Mouse (Mus musculus): Measurements from ENCODE around the gene Wdr66. TPM values are rescaled to one million over a fixed set of nuclear protein-coding genes. Genes with fewer than 3 reads are reported as not detected.

Wdr66 gene
- polyA plus RNA-seq, 1 experiment = not detected

DNA sequence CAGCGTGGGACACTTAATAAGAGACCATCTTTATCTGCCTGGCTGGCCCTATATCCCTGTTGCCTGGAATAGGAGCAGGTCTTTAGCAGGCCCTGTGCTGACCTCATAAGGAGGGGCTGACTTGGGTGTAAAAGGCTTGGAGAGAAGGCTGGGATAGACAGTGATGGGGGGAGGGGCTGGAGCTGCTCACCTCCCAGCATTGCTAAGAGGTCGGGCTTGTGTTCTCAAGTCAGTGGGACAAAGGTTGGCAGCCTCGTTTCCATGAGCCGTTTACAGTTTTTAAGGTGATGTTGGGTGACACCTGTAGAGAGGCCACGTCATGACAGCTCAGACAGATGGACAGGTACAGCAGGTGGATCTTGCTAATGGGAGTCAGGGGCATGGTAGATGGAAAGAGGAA, 118.1 kb downstream of the Wdr66 start:
- Histone ChIP-seq H3K36me3 (ENCODE audit: control insufficient read depth, insufficient read depth, low read length, poor library complexity, severe bottlenecking) (peaks cover 10% of the 10 kb centered on the region; the same call in 1 of the 2 replicates), H3K27ac (ENCODE audit: insufficient read depth, low read length) (no peak overlapping the region), H3K27me3 (ENCODE audit: control insufficient read depth, insufficient read depth, low read length, poor library complexity, severe bottlenecking) (no peaks in the 10 kb centered on the region), H3K9me3 (replicated peaks; ENCODE audit: control insufficient read depth, insufficient read depth, low read length, poor library complexity, severe bottlenecking) (no peaks in the 10 kb centered on the region), H3K9ac (ENCODE audit: low read depth, poor library complexity, severe bottlenecking) (no peak overlapping the region), H3K4me1 (ENCODE audit: control insufficient read depth, insufficient read depth, low read length) (peaks cover 16% of the 10 kb centered on the region), H3K4me3 (ENCODE audit: low read depth, low read length) (no peak overlapping the region)
- no peak for TF ChIP-seq CTCF (IDR thresholded peaks at IDR 0.05; ENCODE audit: low read depth, low read length)
- no peak for TF ChIP-seq EP300 (IDR thresholded peaks at IDR 0.05; ENCODE audit: insufficient read depth, low read depth, low read length)
- TF ChIP-seq POLR2A (IDR thresholded peaks at IDR 0.05; ENCODE audit: insufficient read depth, low read length) = no peak

DNA sequence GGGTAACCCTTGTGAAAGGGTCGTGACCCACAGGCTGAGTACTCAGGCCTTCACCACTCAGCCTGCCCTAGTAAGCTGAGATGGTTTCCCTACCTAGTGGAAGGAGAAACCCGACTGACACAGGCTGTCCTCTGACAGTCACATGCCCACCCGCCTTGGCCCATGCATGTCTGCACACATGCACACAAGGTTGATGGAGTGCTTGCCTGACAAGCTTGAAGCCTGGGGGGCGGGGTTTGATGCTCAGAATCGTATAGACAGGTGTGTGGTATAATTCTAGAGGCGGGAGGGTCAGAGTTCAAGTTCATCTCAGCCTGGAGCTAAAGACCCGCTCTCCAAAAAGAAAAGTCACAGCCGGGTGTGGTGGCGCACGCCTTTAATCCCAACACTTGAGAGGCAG, 123.4 kb downstream of the Wdr66 start:
- peaks cover 19% of the 10 kb centered on the region for H3K4me1 ChIP-seq (ENCODE audit: control insufficient read depth, insufficient read depth, low read length)
- no peak for TF ChIP-seq EP300 (IDR thresholded peaks at IDR 0.05; ENCODE audit: insufficient read depth, low read depth, low read length)
- TF ChIP-seq CTCF (IDR thresholded peaks at IDR 0.05; ENCODE audit: low read depth, low read length) = no peak
- TF ChIP-seq POLR2A (IDR thresholded peaks at IDR 0.05; ENCODE audit: insufficient read depth, low read length) = no peak
- H3K4me3 ChIP-seq (ENCODE audit: low read depth, low read length) = no peak overlapping the region
- no peak overlapping the region for H3K9ac ChIP-seq (ENCODE audit: low read depth, poor library complexity, severe bottlenecking)
- no peaks in the 10 kb centered on the region for H3K9me3 ChIP-seq (replicated peaks; ENCODE audit: control insufficient read depth, insufficient read depth, low read length, poor library complexity, severe bottlenecking)
- peaks cover 6% of the 10 kb centered on the region; the same call in 1 of the 2 replicates for H3K36me3 ChIP-seq (ENCODE audit: control insufficient read depth, insufficient read depth, low read length, poor library complexity, severe bottlenecking)
- no peaks in the 10 kb centered on the region for H3K27me3 ChIP-seq (ENCODE audit: control insufficient read depth, insufficient read depth, low read length, poor library complexity, severe bottlenecking)
- H3K27ac ChIP-seq (ENCODE audit: insufficient read depth, low read length) = peak overlapping the region; percentile 100

- no peaks in the 10 kb centered on the region for H3K9me3 ChIP-seq (replicated peaks; ENCODE audit: control insufficient read depth, insufficient read depth, low read length, poor library complexity, severe bottlenecking)
- H3K9ac ChIP-seq (ENCODE audit: low read depth, poor library complexity, severe bottlenecking) = peak overlapping the region; percentile 30
- no peaks in the 10 kb centered on the region for H3K27me3 ChIP-seq (ENCODE audit: control insufficient read depth, insufficient read depth, low read length, poor library complexity, severe bottlenecking)
- no peak for TF ChIP-seq CTCF (IDR thresholded peaks at IDR 0.05; ENCODE audit: low read depth, low read length)
- TF ChIP-seq POLR2A (IDR thresholded peaks at IDR 0.05; ENCODE audit: insufficient read depth, low read length) = no peak
- TF ChIP-seq EP300 (IDR thresholded peaks at IDR 0.05; ENCODE audit: insufficient read depth, low read depth, low read length) = no peak
- peaks cover 6% of the 10 kb centered on the region; the same call in 1 of the 2 replicates for H3K36me3 ChIP-seq (ENCODE audit: control insufficient read depth, insufficient read depth, low read length, poor library complexity, severe bottlenecking)
- H3K27ac ChIP-seq (ENCODE audit: insufficient read depth, low read length) = peak overlapping the region; percentile 100
- H3K4me1 ChIP-seq (ENCODE audit: control insufficient read depth, insufficient read depth, low read length) = peaks cover 15% of the 10 kb centered on the region
- H3K4me3 ChIP-seq (ENCODE audit: low read depth, low read length) = no peak overlapping the region
Measured at GRCm38 (mm10) chr5:123375793-123376452, 124.0 kb downstream of the Wdr66 start.

DNA sequence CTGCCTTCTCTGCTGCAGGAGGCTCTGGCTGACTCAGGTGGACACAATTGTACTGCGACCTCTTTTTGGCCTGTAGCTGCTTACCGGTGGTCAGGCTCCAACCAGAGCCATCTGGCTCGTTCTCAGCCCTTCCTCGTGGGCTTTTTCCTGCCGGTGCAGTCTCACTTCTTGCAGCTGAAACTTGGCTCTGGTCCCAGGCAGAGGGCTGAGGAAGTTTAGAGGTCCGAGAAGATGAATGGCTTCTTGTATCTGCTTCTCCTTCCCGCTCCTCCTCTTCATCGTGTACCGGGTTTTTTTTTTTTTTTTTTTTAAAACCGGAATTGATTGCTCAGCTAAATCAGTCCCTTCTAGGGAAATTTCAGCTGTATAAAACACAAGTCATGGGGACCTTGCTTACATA, 124.7 kb downstream of the Wdr66 start:
- peak overlapping the region; percentile 50 for H3K4me3 ChIP-seq (ENCODE audit: low read depth, low read length)
- no peaks in the 10 kb centered on the region for H3K9me3 ChIP-seq (replicated peaks; ENCODE audit: control insufficient read depth, insufficient read depth, low read length, poor library complexity, severe bottlenecking)
- H3K27me3 ChIP-seq (ENCODE audit: control insufficient read depth, insufficient read depth, low read length, poor library complexity, severe bottlenecking) = no peaks in the 10 kb centered on the region
- peak overlapping the region; percentile 100 for H3K27ac ChIP-seq (ENCODE audit: insufficient read depth, low read length)
- peaks cover 3% of the 10 kb centered on the region; the same call in 1 of the 2 replicates for H3K36me3 ChIP-seq (ENCODE audit: control insufficient read depth, insufficient read depth, low read length, poor library complexity, severe bottlenecking)
- H3K4me1 ChIP-seq (ENCODE audit: control insufficient read depth, insufficient read depth, low read length) = peaks cover 13% of the 10 kb centered on the region
- no peak for TF ChIP-seq CTCF (IDR thresholded peaks at IDR 0.05; ENCODE audit: low read depth, low read length)
- TF ChIP-seq EP300 (IDR thresholded peaks at IDR 0.05; ENCODE audit: insufficient read depth, low read depth, low read length) = no peak
- no peak for TF ChIP-seq POLR2A (IDR thresholded peaks at IDR 0.05; ENCODE audit: insufficient read depth, low read length)
- H3K9ac ChIP-seq (ENCODE audit: low read depth, poor library complexity, severe bottlenecking) = peak overlapping the region; percentile 30

Other genes starting within 250 kb of the Wdr66 start
- 12.7 and 13.3 TPM in 2 replicates for gene Orai1, start 237.0 kb upstream of the Wdr66 start, polyA plus RNA-seq (2011; ENCODE audit: insufficient read depth, insufficient read length, low read depth, missing spikeins)
- not detected in 2 replicates for gene Morn3, start 205.1 kb upstream of the Wdr66 start, polyA plus RNA-seq (2011; ENCODE audit: insufficient read depth, insufficient read length, low read depth, missing spikeins)
- 8.9 and 9.1 TPM in 2 replicates for gene Tmem120b, start 183.7 kb upstream of the Wdr66 start, polyA plus RNA-seq (2011; ENCODE audit: insufficient read depth, insufficient read length, low read depth, missing spikeins)
- gene Rhof, start 119.4 kb upstream of the Wdr66 start, polyA plus RNA-seq (2011; ENCODE audit: insufficient read depth, insufficient read length, low read depth, missing spikeins) = 1.6 and 2.0 TPM in 2 replicates
- 8.6 and 11.3 TPM in 2 replicates for gene Setd1b, start 109.9 kb upstream of the Wdr66 start, polyA plus RNA-seq (2011; ENCODE audit: insufficient read depth, insufficient read length, low read depth, missing spikeins)
- 24.8 TPM in 2 replicates for gene Psmd9, start 82.7 kb upstream of the Wdr66 start, polyA plus RNA-seq (2011; ENCODE audit: insufficient read depth, insufficient read length, low read depth, missing spikeins)
- gene Hpd, start 69.4 kb upstream of the Wdr66 start, polyA plus RNA-seq (2011; ENCODE audit: insufficient read depth, insufficient read length, low read depth, missing spikeins) = not detected in 2 replicates
- 25.2 and 25.4 TPM in 2 replicates for gene Bcl7a, start 91.7 kb downstream of the Wdr66 start, polyA plus RNA-seq (2011; ENCODE audit: insufficient read depth, insufficient read length, low read depth, missing spikeins)
- 22.5 and 23.0 TPM in 2 replicates for gene Mlxip, start 142.7 kb downstream of the Wdr66 start, polyA plus RNA-seq (2011; ENCODE audit: insufficient read depth, insufficient read length, low read depth, missing spikeins)
- gene Lrrc43, start 237.2 kb downstream of the Wdr66 start, polyA plus RNA-seq (2011; ENCODE audit: insufficient read depth, insufficient read length, low read depth, missing spikeins) = 0.32 TPM in 1 of 2 replicates, not detected in the other
- gene Il31, start 237.4 kb downstream of the Wdr66 start, polyA plus RNA-seq (2011; ENCODE audit: insufficient read depth, insufficient read length, low read depth, missing spikeins) = not detected in 2 replicates